Mouse (Mus musculus): Measurements from ENCODE around the gene Hspa4l.
"Not testable (repeated sequence)": the region's sequence is repeated elsewhere in the genome, so short reads cannot be mapped to it uniquely, and the experiment has no call there.

Hspa4l gene

GRCm38 (mm10) chr3:40813275-40813674 is 69.0 kb downstream of the Hspa4l start:
- DNase-seq (ENCODE audit: low read depth), result no peak

DNA sequence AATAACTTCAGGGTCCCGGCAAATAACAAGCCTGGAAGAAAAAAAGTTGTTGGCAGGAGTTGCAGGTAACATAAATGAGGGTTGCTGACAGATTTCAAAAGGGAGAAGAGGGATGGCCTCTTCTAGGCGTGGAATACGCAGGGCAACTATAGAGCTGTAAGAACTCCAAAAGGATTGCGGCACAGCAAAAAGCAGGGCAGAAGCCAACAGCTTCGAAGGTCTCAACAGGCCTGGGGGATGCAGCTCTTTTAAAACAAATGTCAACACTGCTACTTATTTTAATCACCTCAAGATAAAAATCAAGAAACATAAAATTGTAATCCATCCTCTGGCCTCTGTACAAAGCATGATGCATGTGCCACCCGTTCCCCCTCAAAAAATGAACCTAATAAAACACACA is 101.2 kb downstream of the Hspa4l start:
- DNase-seq (ENCODE audit: low read depth), result not testable (repeated sequence)
